Mouse (Mus musculus) heart, embryonic 14.5 days (tissue): ENCODE measurements around the gene Cdr2l. TPM values are rescaled to one million over a fixed set of nuclear protein-coding genes. Genes with fewer than 3 reads are reported as not detected.
A peak's percentile ranks its signal among the peaks of the same experiment; 100 is the strongest.

Source experiments
- ATAC-seq: fragments of 200-750 bp; cut with Nextera tagmentation; 2 replicates; pipeline ENCODE4 v1.8.0; 2017; ENCODE audit warnings: low read depth, moderate TSS enrichment; ENCODE audit not compliant: insufficient number of reproducible peaks, insufficient read depth, low FRiP score
- H3K27ac ChIP-seq, 2 experiments: fragments of 200-500 bp in 1 of 2; fragments of 300-500 bp in 1 of 2; sonication (generic) in 1 of 2; replicated peaks in 1 of 2; 2 replicates each; pipeline ENCODE4 v1.5.1; 2012 to 2014; ENCODE audit warnings: low read depth in 2 of 2, low read length in 2 of 2, control low read depth in 1 of 2, mild to moderate bottlenecking in 1 of 2, mixed read lengths in 1 of 2; ENCODE audit not compliant: control insufficient read depth in 1 of 2, insufficient read depth in 1 of 2
- H3K27me3 ChIP-seq: fragments of 300-500 bp; sonication (generic); 2 replicates; pipeline ENCODE4 v1.6.1; 2014; ENCODE audit warnings: mild to moderate bottlenecking, low read length, control low read depth; ENCODE audit not compliant: control insufficient read depth, insufficient read depth
- H3K36me3 ChIP-seq: fragments of 300-500 bp; sonication (generic); 2 replicates; pipeline ENCODE4 v1.6.1; 2014; ENCODE audit warnings: mild to moderate bottlenecking, control low read depth, low read length, mixed read lengths; ENCODE audit not compliant: control insufficient read depth, insufficient read depth
- H3K4me1 ChIP-seq, 2 experiments: fragments of 200-500 bp in 1 of 2; fragments of 300-500 bp in 1 of 2; sonication (generic) in 1 of 2; 2 replicates each; pipeline ENCODE4 v1.6.1; 2012 to 2014; ENCODE audit warnings: low read length in 2 of 2, control low read depth in 1 of 2, mixed read lengths in 1 of 2; ENCODE audit not compliant: control insufficient read depth in 2 of 2, insufficient read depth in 2 of 2
- H3K4me2 ChIP-seq: fragments of 300-500 bp; sonication (generic); 2 replicates; pipeline ENCODE4 v1.6.1; 2014; ENCODE audit warnings: mild to moderate bottlenecking, low read length
- H3K4me3 ChIP-seq, 2 experiments: fragments of 200-500 bp in 1 of 2; fragments of 300-500 bp in 1 of 2; sonication (generic) in 1 of 2; 2 replicates each; pipeline ENCODE4 v1.5.1; 2012 to 2014; ENCODE audit warnings: low read length in 2 of 2, mild to moderate bottlenecking in 2 of 2, control low read depth in 1 of 2, low read depth in 1 of 2, moderate library complexity in 1 of 2; ENCODE audit not compliant: control insufficient read depth in 1 of 2, insufficient read depth in 1 of 2
- H3K9ac ChIP-seq: fragments of 300-500 bp; sonication (generic); 2 replicates; pipeline ENCODE4 v1.6.1; 2014; ENCODE audit warnings: mild to moderate bottlenecking, low read length
- H3K9me3 ChIP-seq: fragments of 300-500 bp; sonication (generic); 2 replicates; pipeline ENCODE4 v1.6.1; 2016; ENCODE audit warnings: low read length, control low read depth; ENCODE audit not compliant: control insufficient read depth
- WGBS: fragments of 180-500 bp; shearing (Covaris S2); extraction: QIAGEN DNeasy Blood & Tissue Kit; methylation state at CpG from one replicate; pipeline ENCODE4 v1.1.7; 2014; 5-methylcytosine and 5-hydroxymethylcytosine counted together
- polyA plus RNA-seq: library from polyadenylated mRNA; unstranded; fragments of >200 nt; fragmentation: Nextera tagmentation; extraction: Ambion mirVana; gene quantifications from 2 replicates; pipeline ENCODE4 v1.2.1, GENCODE M21; 2014

Cdr2l gene
- polyA plus RNA-seq, 1 experiment from 2014 or later, result 10.5 TPM

DNA sequence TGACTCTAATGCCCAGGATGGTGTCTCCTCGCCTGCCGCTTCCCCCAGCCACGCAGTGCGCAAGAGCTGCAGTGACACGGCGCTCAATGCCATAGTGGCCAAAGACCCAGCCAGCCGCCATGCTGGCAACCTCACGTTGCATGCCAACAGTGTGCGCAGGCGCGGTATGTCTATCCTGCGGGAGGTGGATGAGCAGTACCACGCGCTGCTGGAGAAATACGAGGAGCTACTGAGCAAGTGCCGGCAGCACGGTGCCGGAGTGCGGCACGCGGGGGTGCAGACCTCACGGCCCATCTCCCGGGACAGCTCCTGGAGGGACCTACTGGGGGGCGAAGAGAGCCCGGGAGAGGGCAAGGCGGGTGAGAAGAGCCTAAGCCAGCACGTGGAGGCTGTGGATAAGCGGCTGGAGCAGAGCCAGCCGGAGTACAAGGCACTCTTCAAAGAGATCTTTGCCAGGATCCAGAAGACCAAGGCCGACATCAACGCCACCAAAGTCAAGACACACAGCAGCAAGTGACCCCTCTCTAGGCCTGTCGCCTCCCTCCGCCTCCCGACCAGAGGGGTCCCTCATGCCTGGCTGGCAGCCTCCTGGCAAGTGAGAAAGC is 12.1 kb downstream of the Cdr2l start:
- Histone ChIP-seq H3K9ac (peak overlapping the region; percentile 31; the same call in 1 of the 2 replicates), H3K9me3 (no peaks in the 10 kb centered on the region), H3K27me3 (no peaks in the 10 kb centered on the region), H3K4me3 (peak overlapping the region; percentile 21 to 27; a peak in 3 of 4 replicates), H3K27ac (no peak overlapping the region), H3K4me1 (peaks cover 5 to 6% of the 10 kb centered on the region in 2 experiments; a peak in 2 of 4 replicates), H3K36me3 (peaks cover 49% of the 10 kb centered on the region), H3K4me2 (peak overlapping the region; percentile 66)
- ATAC-seq, result peak; percentile 29; the same call in 1 of the 2 replicates
- WGBS, result 47% methylated on average over 34 of the region's 34 CpGs

DNA sequence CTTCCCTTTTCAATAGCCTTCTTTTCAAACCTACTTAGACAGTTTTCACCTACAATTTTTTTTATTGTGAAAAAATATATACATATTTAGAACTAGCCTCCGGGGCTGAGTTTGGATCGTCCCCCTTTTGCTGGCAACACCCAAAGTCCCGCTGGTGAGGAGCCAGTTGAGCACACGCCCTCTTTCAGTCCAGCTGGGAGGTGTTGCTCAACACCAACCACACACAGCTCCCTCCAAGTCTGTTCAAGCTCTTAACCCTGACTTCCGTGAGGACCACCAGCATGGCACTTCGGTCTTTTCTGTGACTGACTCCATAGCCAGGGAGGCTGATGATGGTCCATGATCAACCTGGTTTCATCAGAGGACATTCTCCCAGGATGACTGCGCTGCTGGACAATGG is 16.4 kb downstream of the Cdr2l start:
- ATAC-seq, result no peak
- Histone ChIP-seq H3K36me3 (peaks cover 21% of the 10 kb centered on the region), H3K4me2 (no peak overlapping the region), H3K9ac (no peak overlapping the region), H3K27me3 (no peaks in the 10 kb centered on the region), H3K4me3 (no peak overlapping the region), H3K9me3 (no peaks in the 10 kb centered on the region), H3K4me1 (peaks cover 6 to 7% of the 10 kb centered on the region in 2 experiments; a peak in 2 of 4 replicates), H3K27ac (no peak overlapping the region)
- 67% methylated on average over 7 of the region's 7 CpGs for WGBS

DNA sequence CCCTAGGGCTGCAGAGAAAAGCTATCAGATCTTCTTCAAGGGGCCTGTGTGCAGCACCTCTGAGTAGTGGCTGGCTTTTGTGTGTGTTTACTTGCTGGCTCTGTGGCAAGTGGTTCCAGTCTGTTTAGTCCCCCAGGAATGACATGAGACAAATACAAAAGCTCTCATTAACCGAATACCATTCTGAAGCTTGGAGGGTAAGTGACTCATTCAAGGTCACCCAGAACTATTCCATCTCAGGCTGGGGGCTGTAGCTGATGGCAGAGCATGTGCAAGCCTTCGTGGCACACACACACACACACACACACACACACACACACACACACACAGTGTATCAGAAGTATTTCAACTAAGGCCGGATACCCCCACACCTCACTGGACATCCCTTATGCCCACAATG is 18.4 kb downstream of the Cdr2l start:
- no peaks in the 10 kb centered on the region for H3K9me3 ChIP-seq
- no peak overlapping the region for H3K27ac ChIP-seq
- 61% methylated on average over 3 of the region's 3 CpGs for WGBS
- H3K27me3 ChIP-seq, result no peaks in the 10 kb centered on the region
- no peak overlapping the region for H3K4me3 ChIP-seq
- no peak for ATAC-seq
- no peak overlapping the region for H3K4me2 ChIP-seq
- no peak overlapping the region for H3K9ac ChIP-seq
- H3K4me1 ChIP-seq, result peaks cover 0 to 13% of the 10 kb centered on the region in 2 experiments; a peak in 2 of 4 replicates
- H3K36me3 ChIP-seq, result peaks cover 9% of the 10 kb centered on the region

DNA sequence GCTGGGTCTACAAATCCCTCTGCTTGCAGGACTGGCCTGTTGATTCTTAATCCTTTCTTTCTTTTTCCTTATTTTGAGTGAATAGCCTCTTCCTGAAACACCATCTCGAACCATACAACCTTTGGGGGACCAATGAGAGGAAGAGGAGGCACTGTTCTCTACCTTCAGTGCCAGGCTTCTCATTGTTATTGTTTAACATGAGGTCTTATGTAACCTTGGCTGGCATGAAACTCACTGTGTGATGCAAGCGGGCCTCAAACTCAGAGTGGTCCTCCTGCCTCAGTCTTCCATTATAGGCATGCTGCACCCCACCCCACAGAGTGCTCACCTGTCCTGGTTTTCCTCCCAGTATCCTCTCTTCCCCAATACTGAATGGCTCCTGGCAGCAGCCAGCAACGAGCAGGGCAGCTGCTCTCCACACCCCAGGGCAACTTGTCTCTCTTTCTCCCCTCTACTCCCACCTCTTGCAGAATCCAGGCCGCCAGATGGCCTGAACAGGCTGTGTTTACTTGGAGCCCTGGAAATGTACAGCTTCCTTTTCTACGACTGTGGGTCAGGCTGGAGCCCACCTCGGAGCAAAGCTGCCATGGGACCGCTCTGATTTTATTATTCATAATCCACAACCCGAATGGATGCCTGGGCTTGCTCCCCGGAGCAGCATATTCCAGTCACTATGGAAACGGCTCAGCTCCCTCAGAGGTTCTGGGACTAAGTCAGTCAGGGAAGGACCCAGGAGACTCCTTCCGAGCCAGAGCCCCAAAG is 19.1 kb downstream of the Cdr2l start:
- Histone ChIP-seq H3K4me1 (peaks cover 0 to 14% of the 10 kb centered on the region in 2 experiments; a peak in 2 of 4 replicates), H3K9ac (no peak overlapping the region), H3K27ac (no peak overlapping the region), H3K4me2 (no peak overlapping the region), H3K27me3 (no peaks in the 10 kb centered on the region), H3K36me3 (peaks cover 8% of the 10 kb centered on the region; the same call in 1 of the 2 replicates), H3K4me3 (no peak overlapping the region), H3K9me3 (no peaks in the 10 kb centered on the region)
- WGBS, result 51% methylated on average over 11 of the region's 11 CpGs
- ATAC-seq, result no peak

GRCm38 (mm10) chr11:115403338-115404124 is 21.8 kb downstream of the Cdr2l start, which contains the start of gene Mrpl58:
TSS of gene Mrpl58 (plus strand) at chr11:115403752.
- H3K4me2 ChIP-seq, result peak within 1 kb of the TSS; percentile 71
- peak within 1 kb of the TSS; percentile 88 for H3K9ac ChIP-seq
- peak within 1 kb of the TSS; percentile 67 to 85 for H3K4me3 ChIP-seq
- WGBS, result 3% methylated on average over 50 of the region's 50 CpGs
- H3K27ac ChIP-seq, result peak within 1 kb of the TSS; percentile 61 to 87
- no peaks in the 10 kb centered on the region for H3K9me3 ChIP-seq
- H3K27me3 ChIP-seq, result no peaks in the 10 kb centered on the region
- peak; percentile 76 for ATAC-seq
- H3K4me1 ChIP-seq, result peaks cover 0 to 14% of the 10 kb centered on the region in 2 experiments; a peak in 2 of 4 replicates
- peaks cover 28% of the 10 kb centered on the region for H3K36me3 ChIP-seq

- H3K4me3 ChIP-seq, result no peak overlapping the region
- H3K4me1 ChIP-seq, result peaks cover 0 to 12% of the 10 kb centered on the region in 2 experiments; a peak in 2 of 4 replicates
- H3K27me3 ChIP-seq, result no peaks in the 10 kb centered on the region
- H3K4me2 ChIP-seq, result no peak overlapping the region
- no peaks in the 10 kb centered on the region for H3K9me3 ChIP-seq
- H3K36me3 ChIP-seq, result peaks cover 48% of the 10 kb centered on the region
- 93% methylated on average over 6 of the region's 6 CpGs for WGBS
- H3K27ac ChIP-seq, result no peak overlapping the region
- H3K9ac ChIP-seq, result no peak overlapping the region
- ATAC-seq, result no peak
These were observed 24.0 kb downstream of the Cdr2l start for GRCm38 (mm10) chr11:115405723-115406122.

- H3K4me2 ChIP-seq, result no peak overlapping the region
- no peak for ATAC-seq
- H3K4me1 ChIP-seq, result peaks cover 2 to 18% of the 10 kb centered on the region in 2 experiments; a peak in 2 of 4 replicates
- WGBS, result 86% methylated on average over 17 of the region's 17 CpGs
- no peaks in the 10 kb centered on the region for H3K9me3 ChIP-seq
- H3K9ac ChIP-seq, result no peak overlapping the region
- H3K27me3 ChIP-seq, result no peaks in the 10 kb centered on the region
- H3K36me3 ChIP-seq, result peaks cover 56% of the 10 kb centered on the region
- no peak overlapping the region for H3K27ac ChIP-seq
- H3K4me3 ChIP-seq, result no peak overlapping the region
These were observed 25.2 kb downstream of the Cdr2l start for GRCm38 (mm10) chr11:115406858-115407401.
